Mouse (Mus musculus) kidney, adult 2 months (tissue): ENCODE results near the gene Got1.

Experiments
- CTCF ChIP-seq: fragments of 200-500 bp; conservative IDR thresholded peaks from 2 replicates; pipeline ENCODE4 v1.5.1; 2011; ENCODE audit warnings: low read depth, mild to moderate bottlenecking, control low read depth, low read length, moderate library complexity, mixed read lengths; ENCODE audit not compliant: insufficient read depth, insufficient read length
- POLR2A ChIP-seq: fragments of 200-500 bp; IDR thresholded peaks from one replicate; pipeline ENCODE4 v1.6.1; 2011; ENCODE audit warnings: low read depth, low read length, control low read depth

- TF ChIP-seq CTCF = no peak
- TF ChIP-seq POLR2A = no peak
Measured at GRCm38 (mm10) chr19:43530921-43531320, 6.5 kb upstream of the Got1 start.
